In the genomic region with DNA sequence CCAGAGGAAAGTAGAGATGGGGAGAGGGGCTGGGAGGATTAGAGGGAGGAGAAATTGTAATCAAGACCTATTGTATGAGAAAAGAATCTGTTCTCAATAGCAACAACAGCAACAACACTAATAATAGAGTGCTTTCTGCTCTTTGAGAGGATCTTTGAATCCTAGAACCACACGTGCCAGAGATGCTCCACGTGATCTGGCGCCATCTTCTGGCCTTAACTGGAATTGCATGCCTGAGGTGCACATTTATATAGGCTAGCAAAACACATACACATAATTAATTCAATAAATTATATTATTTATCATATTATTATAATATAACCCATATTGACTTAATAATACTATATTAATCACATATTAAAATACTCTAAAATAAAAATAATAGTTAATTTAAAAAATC, we compare ENCODE assay signal across 9 mouse cellular contexts. TPM values are rescaled to one million over a fixed set of nuclear protein-coding genes. Genes with fewer than 3 reads are reported as not detected.
DNase-seq lines count a peak whose midpoint lies in the region; TF ChIP-seq lines count a peak whose summit lies in the region.
"Had no signal": no experiment of that assay in that cellular context is flagged by ENCODE, and none has a peak within 500 bp of the region (broad histone marks: within the 10 kb centered on the region; RNA-seq: fewer than 3 reads in every experiment).

No protein-coding gene starts in this region.

- DNase-seq in gastrocnemius, adult 2 months: peak; percentile 19
- no peak for DNase-seq in gastrocnemius, adult 18-20 months (ENCODE audit: low spot score)
- peak; percentile 12 for DNase-seq in right cerebral cortex, postnatal 4 days
- DNase-seq in right cerebral cortex, postnatal 14 days: no peak
- peak; percentile 50 for DNase-seq in embryo, embryonic 9.5 days (ENCODE audit: extremely low spot score)
- peak; percentile 6 to 13 for DNase-seq in lung, adult 18-20 months
- no peak for DNase-seq in gastrocnemius, postnatal 25 days

- no peak for TF ChIP-seq POLR2A in testis, adult 2 months (IDR thresholded peaks at IDR 0.05; ENCODE audit: control insufficient read depth, low read depth, low read length)

- H3K27me3 ChIP-seq in testis, adult 2 months (ENCODE audit: control insufficient read depth, insufficient read depth, low read length): no peaks in the 10 kb centered on the region
- H3K27me3 ChIP-seq: lung, embryonic 15.5 days had no signal

- TF ChIP-seq CTCF in gastrocnemius, adult 2 months (IDR thresholded peaks at IDR 0.05): peak; percentile 61
- peak; percentile 86; the same call in 1 of the 2 replicates for TF ChIP-seq CTCF in testis, adult 2 months (IDR thresholded peaks at IDR 0.05; ENCODE audit: control insufficient read depth, insufficient read depth, insufficient replicate concordance, low read depth, low read length)

- intact Hi-C loops in gastrocnemius, adult 2 months (cut with DNase I): no loop called here

- no peak overlapping the region for H3K27ac ChIP-seq in gastrocnemius, adult 2 months
- no peak overlapping the region for H3K27ac ChIP-seq in testis, adult 2 months (ENCODE audit: control insufficient read depth, insufficient read depth, low read depth, low read length)
- H3K27ac ChIP-seq: lung, embryonic 15.5 days had no signal

- no peak overlapping the region for H3K4me3 ChIP-seq in gastrocnemius, adult 2 months
- no peak overlapping the region for H3K4me3 ChIP-seq in testis, adult 2 months (ENCODE audit: control insufficient read depth, low read depth, low read length)
- H3K4me3 ChIP-seq: lung, embryonic 15.5 days had no signal

- no peaks in the 10 kb centered on the region for H3K36me3 ChIP-seq in testis, adult 2 months (ENCODE audit: control insufficient read depth, insufficient read depth, low read length)
- H3K36me3 ChIP-seq: lung, embryonic 15.5 days had no signal

- H3K4me1 ChIP-seq in testis, adult 2 months (ENCODE audit: control insufficient read depth, insufficient read depth, low read length): no peaks in the 10 kb centered on the region
- H3K4me1 ChIP-seq: lung, embryonic 15.5 days had no signal

RNA-seq across cellular contexts. Expression of a gene that starts 1.6 kb away (rescaled TPM):
- total RNA-seq in gastrocnemius, adult 2 months (2021): not detected
- not detected for total RNA-seq in gastrocnemius, adult 18-20 months (2021)
- polyA plus RNA-seq in testis, adult 2 months (2012; rRNA removed): not detected in 2 replicates
- not detected for total RNA-seq in gastrocnemius, postnatal 25 days (2021)
- polyA plus RNA-seq: lung, embryonic 15.5 days had no signal

RNA-seq across cellular contexts. Expression of a gene that starts 10.6 kb away (rescaled TPM):
- total RNA-seq in gastrocnemius, adult 2 months (2021): not detected
- not detected for total RNA-seq in gastrocnemius, adult 18-20 months (2021)
- polyA plus RNA-seq in testis, adult 2 months (2012; rRNA removed): not detected in 2 replicates
- not detected for total RNA-seq in gastrocnemius, postnatal 25 days (2021)
- polyA plus RNA-seq: lung, embryonic 15.5 days had no signal

RNA-seq across cellular contexts. Expression of a gene that starts 16.3 kb away (rescaled TPM):
- not detected for total RNA-seq in gastrocnemius, adult 2 months (2021)
- total RNA-seq in gastrocnemius, adult 18-20 months (2021): not detected
- polyA plus RNA-seq in testis, adult 2 months (2012; rRNA removed): 0.64 and 0.87 TPM in 2 replicates
- total RNA-seq in gastrocnemius, postnatal 25 days (2021): not detected
- polyA plus RNA-seq: lung, embryonic 15.5 days had no signal

RNA-seq across cellular contexts. Expression of a gene that starts 21.4 kb away (rescaled TPM):
- total RNA-seq in gastrocnemius, adult 2 months (2021): not detected
- total RNA-seq in gastrocnemius, adult 18-20 months (2021): not detected
- not detected in 2 replicates for polyA plus RNA-seq in testis, adult 2 months (2012; rRNA removed)
- not detected for total RNA-seq in gastrocnemius, postnatal 25 days (2021)
- polyA plus RNA-seq: lung, embryonic 15.5 days had no signal

RNA-seq across cellular contexts. Expression of a gene that starts 26.1 kb away (rescaled TPM):
- not detected for total RNA-seq in gastrocnemius, adult 2 months (2021)
- not detected for total RNA-seq in gastrocnemius, adult 18-20 months (2021)
- 0.06 and 0.19 TPM in 2 replicates for polyA plus RNA-seq in testis, adult 2 months (2012; rRNA removed)
- not detected for total RNA-seq in gastrocnemius, postnatal 25 days (2021)
- polyA plus RNA-seq: lung, embryonic 15.5 days had no signal

Comparison
In these comparisons a context has a peak if more than half of its experiments do, and no peak if none do; other contexts are left out.
1. DNase-seq: peak in gastrocnemius, adult 2 months (single experiment), right cerebral cortex, postnatal 4 days (single experiment), embryo, embryonic 9.5 days (single experiment) and lung, adult 18-20 months (2 of 2); none in gastrocnemius, adult 18-20 months (single experiment), right cerebral cortex, postnatal 14 days (single experiment) and gastrocnemius, postnatal 25 days (single experiment).